Mouse (Mus musculus): ENCODE data around the gene Ncln. TPM values are rescaled to one million over a fixed set of nuclear protein-coding genes. Genes with fewer than 3 reads are reported as not detected.

Gene Ncln
- total RNA-seq, 1 experiment from 2014 or later, result 79.6 TPM

DNA sequence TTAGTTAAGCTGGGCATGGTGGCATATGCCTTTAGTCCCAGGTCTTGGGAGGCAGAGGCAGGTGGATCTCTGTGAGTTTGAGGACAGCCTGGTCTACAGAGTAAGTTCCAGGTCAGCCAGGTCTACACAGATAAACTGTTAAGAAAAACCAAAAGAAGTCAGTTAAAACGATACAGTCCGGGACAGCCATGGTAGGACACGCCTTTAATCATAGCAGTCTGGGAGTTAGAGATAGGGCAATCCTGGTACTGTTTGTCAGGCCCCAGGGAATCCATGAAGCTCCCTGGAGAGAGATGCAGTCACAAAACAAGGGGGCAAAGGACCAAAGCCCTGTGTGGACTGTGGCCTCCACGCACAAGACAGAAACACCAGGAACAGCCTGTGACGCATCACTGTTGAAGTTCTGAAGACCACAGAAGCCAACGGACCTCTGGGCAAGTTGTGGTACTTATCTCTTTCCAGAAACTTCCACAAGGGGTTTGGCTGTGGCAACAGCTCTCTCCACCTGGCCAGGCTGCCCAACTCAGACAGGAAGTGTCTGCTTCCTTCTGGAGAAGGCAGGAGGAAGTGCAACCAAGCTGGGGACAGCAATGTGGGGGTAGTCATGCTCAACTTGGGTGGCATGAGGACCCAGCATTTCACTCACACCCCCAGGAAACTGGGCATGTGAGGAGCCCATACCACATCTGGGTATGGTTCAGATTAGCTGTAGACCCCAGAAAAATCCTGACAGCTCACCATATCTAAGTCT is 23.2 kb upstream of the Ncln start:
- no peak; the same call in 1 of the 2 replicates for ATAC-seq (replicated peaks; ENCODE audit: insufficient number of reproducible peaks, low FRiP score, low TSS enrichment, poor library complexity, severe bottlenecking)

DNA sequence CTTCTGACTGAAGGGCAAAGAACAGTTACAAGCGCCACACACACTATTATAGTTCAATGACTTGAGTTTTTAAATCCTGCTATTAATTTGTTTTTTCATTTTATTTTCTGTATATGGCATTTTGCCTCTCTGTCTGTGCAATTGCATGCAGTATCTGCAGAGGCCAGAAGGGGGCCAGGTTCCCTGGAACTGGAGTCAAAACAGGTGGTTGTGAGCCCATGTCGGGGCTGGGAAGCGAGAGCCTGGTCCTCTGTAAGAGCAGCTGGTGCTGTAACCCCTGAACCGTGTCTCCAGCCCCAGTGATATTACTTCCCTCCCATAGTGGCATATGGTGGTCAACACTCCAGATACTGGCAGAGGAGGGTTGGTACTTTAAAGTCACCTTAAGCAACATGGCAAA is 22.4 kb upstream of the Ncln start:
- ATAC-seq (replicated peaks; ENCODE audit: insufficient number of reproducible peaks, low FRiP score, low TSS enrichment, poor library complexity, severe bottlenecking), result no peak; the same call in 1 of the 2 replicates

DNA sequence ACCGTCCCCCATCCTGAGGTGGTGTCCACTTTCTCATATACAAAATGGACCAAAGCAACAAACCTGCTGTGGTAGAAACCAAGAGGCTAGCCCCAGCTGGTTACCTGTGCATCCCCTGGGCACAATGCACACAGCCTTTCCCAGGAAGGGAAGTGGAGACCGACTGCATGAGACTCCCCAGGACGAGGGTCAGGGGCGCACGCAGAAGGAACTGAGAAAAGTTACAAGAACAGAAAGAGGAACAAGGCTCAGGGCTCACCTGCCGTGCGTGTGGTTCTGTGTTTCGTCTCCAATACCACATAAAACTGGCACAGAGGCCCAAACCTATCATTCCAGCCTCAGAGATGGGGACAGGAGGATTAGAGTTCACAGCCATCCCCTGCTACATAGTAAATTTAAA is 21.0 kb upstream of the Ncln start:
- peak; percentile 37; the same call in 1 of the 2 replicates for ATAC-seq (replicated peaks; ENCODE audit: insufficient number of reproducible peaks, low FRiP score, low TSS enrichment, poor library complexity, severe bottlenecking)

DNA sequence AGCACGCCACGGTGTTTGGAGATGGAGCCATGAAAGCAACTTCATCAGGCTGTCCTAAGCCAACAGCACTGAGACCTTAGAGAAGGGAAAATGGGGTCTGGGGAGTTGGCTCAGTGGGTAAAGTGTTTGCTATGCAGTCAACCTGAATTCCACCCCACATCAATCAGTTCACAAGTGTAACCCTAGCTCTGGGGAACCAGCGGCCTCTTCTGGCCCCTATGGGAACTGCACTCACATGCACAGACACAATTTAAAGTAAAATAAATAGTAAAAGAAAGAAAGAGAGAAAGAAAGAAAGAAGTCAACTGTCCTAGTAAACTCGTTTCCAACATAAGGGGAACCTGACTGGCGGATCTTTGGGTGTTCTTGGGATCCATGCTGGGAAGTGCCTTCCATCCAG is 17.6 kb upstream of the Ncln start:
- ATAC-seq (replicated peaks; ENCODE audit: insufficient number of reproducible peaks, low FRiP score, low TSS enrichment, poor library complexity, severe bottlenecking), result no peak

DNA sequence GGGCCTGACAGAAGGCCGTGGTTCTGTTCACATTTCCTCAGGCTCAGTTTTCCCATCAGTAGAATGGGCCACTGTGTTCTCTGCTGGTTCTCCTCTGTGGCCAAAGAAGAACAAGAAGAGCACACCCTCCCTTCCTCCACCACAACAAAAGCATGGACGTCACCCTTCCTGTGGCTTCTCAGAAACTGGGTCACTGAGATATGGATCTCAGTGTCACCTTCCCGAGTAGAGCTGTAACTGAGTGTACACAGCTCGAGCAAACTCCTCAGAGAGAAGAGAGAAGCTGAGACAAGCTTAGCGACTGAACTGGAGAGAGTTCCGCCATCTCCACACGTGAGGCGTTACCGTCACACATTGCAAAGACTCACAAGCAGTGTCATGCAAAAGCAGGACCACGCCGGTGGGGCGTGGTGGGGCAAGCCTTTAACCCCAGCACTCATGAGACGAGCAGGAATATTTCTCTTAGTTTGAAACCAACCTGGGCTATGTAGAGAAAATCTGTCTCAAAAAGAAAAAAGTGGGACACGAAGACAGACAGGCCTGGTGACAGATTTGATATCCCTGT is 14.1 kb upstream of the Ncln start:
- ATAC-seq (replicated peaks; ENCODE audit: insufficient number of reproducible peaks, low FRiP score, low TSS enrichment, poor library complexity, severe bottlenecking), result peak; percentile 32

DNA sequence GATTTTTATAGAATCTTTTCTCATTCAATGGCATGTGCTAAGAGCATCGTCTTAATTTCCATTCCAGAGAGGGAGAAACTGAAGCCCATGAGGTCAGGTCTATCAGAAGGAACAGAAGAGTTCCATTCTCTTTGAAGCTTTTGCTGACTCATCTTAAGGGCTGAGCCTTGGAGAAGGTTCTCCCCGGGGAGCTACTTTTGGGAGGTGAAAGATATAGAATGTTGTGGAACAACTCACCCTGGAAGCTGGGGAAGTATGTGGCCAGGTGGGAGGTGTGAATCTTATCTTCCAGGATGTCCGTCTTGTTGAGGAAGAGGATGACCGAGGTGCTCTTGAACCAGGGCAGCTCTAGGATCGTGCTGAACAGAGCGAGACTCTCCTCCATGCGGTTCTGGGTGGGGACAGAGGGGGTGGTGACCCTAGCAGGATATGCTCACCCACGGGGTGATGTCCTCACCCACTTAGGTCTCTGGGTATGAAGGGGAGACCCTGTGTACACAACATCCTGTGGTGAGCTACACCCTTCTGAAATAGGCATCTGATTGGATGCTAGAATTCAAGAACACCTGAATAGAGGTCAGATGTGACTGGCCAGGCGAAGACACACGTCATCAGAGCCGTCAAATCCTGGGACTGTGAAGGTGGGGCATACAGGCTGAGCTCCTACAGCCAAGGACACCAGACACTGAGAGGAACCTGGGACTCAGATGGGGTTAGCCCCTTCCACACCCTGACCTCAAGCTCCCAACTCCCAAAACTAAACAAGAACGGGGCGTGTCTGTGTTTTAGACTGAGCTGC is 11.7 kb upstream of the Ncln start:
- ATAC-seq (replicated peaks; ENCODE audit: insufficient number of reproducible peaks, low FRiP score, low TSS enrichment, poor library complexity, severe bottlenecking), result peak; percentile 65

DNA sequence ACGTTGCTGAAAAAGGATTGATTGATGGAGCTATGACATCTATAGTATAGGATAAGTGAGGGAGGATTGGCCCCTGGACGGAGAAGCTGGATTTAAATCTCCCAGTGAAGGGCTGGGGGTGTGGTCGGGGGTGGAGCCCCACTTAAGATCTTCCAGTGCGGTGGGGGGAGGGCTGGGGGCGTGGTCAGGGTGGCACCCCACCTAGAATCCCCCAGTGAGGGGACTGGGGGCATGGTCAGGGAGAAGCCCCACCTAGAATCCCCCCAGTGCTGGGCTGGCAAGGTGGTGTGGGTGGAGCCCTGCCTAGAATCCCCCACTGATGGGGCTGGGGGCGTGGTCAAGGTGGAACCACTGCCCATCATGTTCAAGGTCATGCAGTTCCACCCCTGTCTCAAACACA is 10.9 kb upstream of the Ncln start:
- no peak for ATAC-seq (replicated peaks; ENCODE audit: insufficient number of reproducible peaks, low FRiP score, low TSS enrichment, poor library complexity, severe bottlenecking)

DNA sequence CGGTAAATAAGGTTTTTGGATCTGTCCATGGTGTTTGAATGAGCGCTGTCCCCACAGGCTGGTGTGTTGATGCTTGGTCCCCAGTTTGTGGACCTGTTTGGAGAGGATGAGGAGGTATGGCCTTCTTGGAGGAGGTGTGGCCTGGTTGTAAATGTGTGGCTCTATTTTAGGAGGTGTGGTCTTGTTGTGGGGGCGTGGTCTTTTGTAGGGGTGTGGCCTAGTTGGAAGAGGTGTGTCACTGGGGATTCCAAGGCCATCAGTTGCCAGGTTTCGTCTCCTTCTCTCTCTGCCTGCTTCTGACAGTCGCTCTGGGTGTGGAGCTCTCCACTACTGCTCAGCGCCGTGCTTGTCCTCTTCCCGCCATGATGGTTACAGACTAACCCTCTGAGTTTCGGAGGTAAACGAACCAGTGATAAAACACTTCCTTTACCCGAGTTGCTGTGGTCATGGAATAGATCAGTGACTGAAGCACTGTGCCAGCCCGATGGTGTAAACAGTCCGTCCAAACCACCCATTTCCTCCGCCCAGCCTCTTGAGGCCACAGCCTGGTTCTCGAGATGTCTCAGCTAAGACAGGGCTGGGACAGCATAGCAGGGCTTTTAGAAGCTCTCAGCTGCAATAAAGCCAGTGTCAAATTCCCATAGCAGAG is 8.9 kb upstream of the Ncln start:
- peak; percentile 27; the same call in 1 of the 2 replicates for ATAC-seq (replicated peaks; ENCODE audit: insufficient number of reproducible peaks, low FRiP score, low TSS enrichment, poor library complexity, severe bottlenecking)

DNA sequence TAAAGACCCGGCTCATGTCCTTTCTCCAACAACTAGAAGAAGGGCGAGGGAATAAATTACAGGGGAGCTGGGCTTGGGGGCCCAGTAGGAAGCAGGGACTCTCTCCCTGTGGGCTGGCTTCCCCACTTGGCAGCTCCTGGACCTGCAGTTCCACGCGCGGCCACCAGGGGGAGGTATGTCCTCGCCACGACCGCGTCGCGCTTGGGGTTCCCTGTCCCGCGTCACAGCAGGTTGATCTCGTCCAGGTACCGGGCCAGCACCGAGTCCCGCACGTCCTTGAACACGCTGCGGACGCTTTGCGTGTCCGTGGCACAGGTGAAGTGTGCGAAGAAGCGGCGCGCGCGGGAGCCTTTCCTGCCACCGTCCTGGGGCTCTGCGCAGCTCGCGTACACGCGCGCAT is 6.5 kb upstream of the Ncln start:
- ATAC-seq (replicated peaks; ENCODE audit: insufficient number of reproducible peaks, low FRiP score, low TSS enrichment, poor library complexity, severe bottlenecking), result 0 out of 2 replicates have a peak, but pooled peaks have one; percentile 25

DNA sequence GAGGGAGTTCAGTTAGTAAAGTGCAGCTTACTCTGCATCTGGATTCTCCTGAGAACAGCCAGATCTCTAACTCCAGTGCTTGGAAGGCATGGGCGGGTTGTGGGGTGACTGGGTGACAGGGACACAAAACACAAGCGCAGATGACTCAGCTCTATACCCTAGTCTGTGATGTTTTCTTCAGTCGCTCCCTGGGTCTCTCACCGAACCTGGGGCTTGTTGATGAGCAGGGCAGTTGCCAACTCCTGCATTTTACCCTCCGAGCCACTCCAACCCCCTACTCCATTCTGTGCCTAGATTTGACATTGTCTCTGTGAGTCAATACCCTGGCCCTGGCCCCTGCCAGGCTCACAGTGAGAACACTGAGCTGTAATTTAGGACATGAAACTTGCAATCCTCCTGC is 5.7 kb upstream of the Ncln start:
- ATAC-seq (replicated peaks; ENCODE audit: insufficient number of reproducible peaks, low FRiP score, low TSS enrichment, poor library complexity, severe bottlenecking), result no peak

DNA sequence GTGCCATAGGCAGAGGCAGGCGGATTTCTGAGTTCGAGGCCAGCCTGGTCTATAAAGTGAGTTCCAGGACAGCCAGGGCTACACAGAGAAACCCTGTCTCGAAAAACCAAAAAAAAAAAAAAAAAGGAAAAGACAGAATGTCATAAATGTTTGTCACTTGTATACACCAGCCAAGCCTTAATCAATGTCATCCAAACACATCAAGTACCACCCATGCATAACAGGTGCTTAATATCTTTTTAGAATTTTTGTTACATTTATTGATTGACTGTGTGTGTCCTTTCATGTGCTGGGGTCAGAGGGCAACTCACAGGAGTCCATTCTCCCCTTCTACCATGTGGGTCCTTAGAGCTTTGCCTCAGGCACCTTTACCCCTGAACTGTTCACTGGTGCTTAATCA is 3.8 kb upstream of the Ncln start, which contains the start of gene S1pr4:
Gene S1pr4 (minus strand): TSS at position 101 of the 400 bp plus-strand sequence.
- no peak for ATAC-seq (replicated peaks; ENCODE audit: insufficient number of reproducible peaks, low FRiP score, low TSS enrichment, poor library complexity, severe bottlenecking)

DNA sequence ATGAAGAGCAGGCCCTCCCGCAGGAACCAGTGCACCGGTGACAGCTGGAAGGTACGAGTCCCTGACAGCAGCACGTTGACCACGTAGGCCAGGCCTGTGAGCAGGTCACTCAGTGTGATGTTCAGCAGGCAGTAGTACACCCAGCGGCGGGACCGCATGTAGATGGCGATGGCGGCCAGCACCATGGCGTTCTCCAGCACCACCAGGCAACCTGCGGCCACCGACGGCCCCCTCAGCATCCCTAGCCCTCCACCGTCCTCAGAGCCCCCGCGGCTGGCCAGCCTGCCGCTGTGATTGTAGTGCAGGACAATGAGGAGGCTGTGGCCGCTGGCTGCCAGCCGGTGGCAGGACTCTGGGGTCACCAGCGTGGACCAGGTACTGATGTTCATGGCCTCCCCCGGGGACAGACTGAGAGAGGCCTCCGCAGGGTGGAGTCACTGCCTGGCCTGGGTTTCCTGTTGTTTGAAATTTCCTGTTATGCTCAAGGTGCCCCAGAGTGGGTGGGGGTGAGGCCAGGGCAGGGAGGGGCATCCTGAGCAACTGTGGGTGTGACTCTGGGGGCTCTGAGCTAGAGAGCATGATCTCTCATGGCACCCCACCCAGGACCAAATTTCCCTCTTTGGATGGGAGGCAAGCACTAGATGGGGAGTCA is 3.2 kb upstream of the Ncln start:
- 0 out of 2 replicates have a peak, but pooled peaks have one; percentile 3 for ATAC-seq (replicated peaks; ENCODE audit: insufficient number of reproducible peaks, low FRiP score, low TSS enrichment, poor library complexity, severe bottlenecking)

DNA sequence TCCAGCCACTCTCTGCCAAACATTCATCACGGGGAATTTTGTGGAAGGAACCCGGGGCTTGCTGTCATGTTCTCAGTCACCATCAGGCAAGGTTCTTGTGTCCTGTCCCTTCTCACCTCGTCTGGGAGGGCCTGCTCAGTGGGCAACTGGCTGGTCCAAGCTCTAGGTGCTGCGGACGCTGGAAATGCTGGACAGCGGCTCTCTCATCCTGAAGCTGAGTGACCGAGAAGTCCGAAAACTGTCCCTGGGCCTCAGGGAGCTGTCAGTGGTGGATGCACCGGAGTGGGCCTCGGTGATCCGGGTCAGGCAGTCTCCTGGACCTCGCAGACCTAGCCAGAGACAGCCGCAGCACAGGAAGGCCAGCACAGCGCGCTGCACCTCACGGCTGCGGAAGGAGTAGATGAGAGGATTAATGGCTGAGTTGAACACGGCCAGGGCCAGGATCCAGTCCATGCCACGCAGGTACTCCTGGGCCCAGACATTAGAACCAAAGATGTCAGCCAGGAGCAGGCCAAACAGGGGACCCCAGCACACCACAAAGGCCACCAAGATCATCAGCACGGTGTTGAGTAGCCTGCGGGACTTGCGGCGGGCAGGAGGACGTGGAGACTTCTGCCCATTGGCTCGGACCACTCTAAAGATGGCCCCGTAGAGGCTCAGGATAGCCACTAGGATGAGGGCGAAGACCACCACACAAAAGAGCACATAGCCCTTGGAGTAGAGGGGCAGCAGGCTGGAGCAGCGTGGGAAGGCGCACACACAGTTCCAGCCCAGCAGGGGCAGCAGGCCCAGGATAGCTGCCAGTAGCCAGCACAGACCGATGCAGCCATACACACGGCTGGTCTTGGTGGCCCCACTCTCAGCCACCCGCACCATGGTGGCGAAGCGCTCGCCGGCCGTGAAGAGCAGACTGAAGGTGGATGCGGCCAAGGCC is 2.4 kb upstream of the Ncln start:
- no peak for ATAC-seq (replicated peaks; ENCODE audit: insufficient number of reproducible peaks, low FRiP score, low TSS enrichment, poor library complexity, severe bottlenecking)

DNA sequence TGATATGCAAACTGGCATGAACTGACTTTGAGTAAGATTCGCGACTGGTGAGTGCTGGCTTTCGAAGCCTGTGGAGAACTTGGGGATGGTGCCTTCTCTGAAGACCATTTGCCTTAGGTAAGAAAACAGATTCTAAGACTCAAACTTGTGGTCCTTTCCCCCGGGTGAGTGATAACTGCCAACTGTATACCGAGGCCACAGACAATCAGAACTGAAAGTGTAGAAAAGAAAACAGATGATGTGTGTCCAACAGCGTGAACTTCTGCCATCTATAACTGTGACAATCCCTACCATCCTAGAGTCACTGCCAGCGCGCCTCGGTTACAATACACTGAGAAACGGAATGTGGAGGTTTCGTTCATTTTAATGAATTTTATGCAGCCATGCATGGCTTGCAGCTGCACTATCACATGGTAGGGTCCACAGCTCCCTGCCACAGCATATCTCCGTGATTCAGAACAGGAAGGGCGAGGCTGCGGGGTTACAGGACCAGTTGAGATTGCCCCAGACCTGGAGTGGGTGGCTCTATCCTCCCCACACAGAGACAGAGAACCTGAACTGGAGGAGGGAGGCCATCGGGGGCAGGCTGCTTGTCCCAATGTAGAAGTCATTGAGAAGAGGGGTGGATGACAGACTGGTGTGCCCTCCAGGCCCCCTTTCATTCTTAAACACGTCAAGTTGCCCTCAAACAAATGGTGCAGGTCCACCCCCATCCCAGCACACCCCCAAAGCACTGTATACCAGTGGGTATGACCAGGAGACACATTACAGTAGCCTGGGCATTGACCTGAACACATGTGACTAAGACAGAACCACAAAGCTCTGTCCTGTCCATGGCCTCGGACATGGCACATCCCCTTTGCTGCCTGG is 1.4 kb upstream of the Ncln start:
- ATAC-seq (replicated peaks; ENCODE audit: insufficient number of reproducible peaks, low FRiP score, low TSS enrichment, poor library complexity, severe bottlenecking), result peak; percentile 7; the same call in 1 of the 2 replicates

DNA sequence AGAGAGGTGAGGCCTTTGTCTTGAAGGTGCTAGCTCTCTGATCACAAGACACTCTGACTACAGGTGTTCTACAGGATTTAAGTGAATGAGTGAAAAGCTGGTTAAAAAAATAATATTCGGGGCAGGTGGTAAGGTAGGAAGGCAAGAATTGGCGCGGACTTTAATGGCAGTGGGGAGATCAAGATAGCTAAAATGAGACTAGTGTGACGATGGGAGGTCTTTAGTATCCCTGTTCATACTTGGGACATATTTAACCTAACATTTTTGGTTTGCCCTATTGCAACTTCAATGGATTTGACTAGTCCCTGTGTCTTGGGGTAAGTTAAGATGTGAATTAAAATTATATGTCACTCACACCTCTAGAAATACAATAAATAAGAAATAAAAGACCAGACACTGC is 777 bp upstream of the Ncln start:
- ATAC-seq (replicated peaks; ENCODE audit: insufficient number of reproducible peaks, low FRiP score, low TSS enrichment, poor library complexity, severe bottlenecking), result no peak

DNA sequence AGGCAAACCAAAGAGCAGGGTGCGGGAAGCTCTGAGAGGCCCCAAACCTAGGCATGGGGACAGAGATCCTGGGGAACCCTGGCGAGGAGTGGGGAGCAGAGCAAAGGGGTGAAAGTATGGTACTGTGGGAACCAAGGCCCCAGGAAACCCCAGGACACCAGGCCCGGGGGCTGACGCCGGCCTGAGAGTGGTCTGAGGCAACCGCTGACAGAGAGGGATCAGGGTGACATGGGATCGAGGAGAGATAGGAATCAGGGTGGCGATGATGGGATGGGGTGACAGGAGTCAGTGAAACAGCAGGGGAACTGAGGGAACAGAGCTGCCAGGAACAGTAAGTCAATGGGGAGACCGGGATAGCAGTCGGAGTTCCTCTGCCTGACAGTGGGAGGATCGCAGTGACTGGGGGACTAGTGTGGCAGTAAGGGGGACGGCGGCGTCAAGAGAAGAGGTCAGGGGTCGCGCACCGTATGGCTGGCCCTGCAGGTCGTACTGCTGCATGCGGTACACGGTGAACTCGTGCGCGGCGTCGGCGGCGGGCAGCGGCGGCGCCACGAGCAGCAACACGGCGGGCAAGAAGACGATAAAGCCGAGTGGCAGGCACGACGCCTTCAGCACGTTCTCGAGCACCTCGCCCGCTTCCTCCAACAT is 452 bp downstream of the Ncln start:
- no peak for ATAC-seq (replicated peaks; ENCODE audit: insufficient number of reproducible peaks, low FRiP score, low TSS enrichment, poor library complexity, severe bottlenecking)

Data from monocyte, adult 5-6 weeks (primary cell).